Mouse (Mus musculus) erythroid progenitor cell, adult 5-6 weeks (primary cell): ENCODE data around the gene Zfp385b. TPM values are rescaled to one million over a fixed set of nuclear protein-coding genes. Genes with fewer than 3 reads are reported as not detected.

ENCODE experiments used
- ATAC-seq: replicated peaks from 2 replicates; pipeline ENCODE4 v1.8.0; 2016; ENCODE audit warnings: moderate number of reproducible peaks, mild to moderate bottlenecking, moderate TSS enrichment, inconsistent platforms; ENCODE audit not compliant: poor library complexity, low FRiP score, severe bottlenecking
- total RNA-seq, 2 experiments: library from RNA; stranded (forward) in 1 of 2; stranded (reverse) in 1 of 2; fragments of 150-400 nt in 1 of 2; fragments of 186-747, 209-891 nt in 1 of 2; gene quantifications; 2 replicates each; pipeline versions ENCODE4 v1.2.3 to v1.2.4; 2015 to 2017; ENCODE audit warnings: low replicate concordance in 2 of 2

Zfp385b gene
- total RNA-seq, 2 experiments from 2014 or later, result not detected

- ATAC-seq, result no peak
These were observed 105.6 kb downstream of the Zfp385b start for GRCm38 (mm10) chr2:77713886-77714285.

GRCm38 (mm10) chr2:77711751-77712150, 107.7 kb downstream of the Zfp385b start:
- ATAC-seq, result no peak

GRCm38 (mm10) chr2:77709206-77709794, 110.1 kb downstream of the Zfp385b start:
- no peak for ATAC-seq

- no peak for ATAC-seq
These were observed 112.3 kb downstream of the Zfp385b start for GRCm38 (mm10) chr2:77707138-77707537.

- no peak for ATAC-seq
These were observed 114.0 kb downstream of the Zfp385b start for GRCm38 (mm10) chr2:77705476-77705875.

GRCm38 (mm10) chr2:77703080-77703479, 116.4 kb downstream of the Zfp385b start:
- ATAC-seq, result no peak

GRCm38 (mm10) chr2:77691174-77691573, 128.3 kb downstream of the Zfp385b start:
- no peak for ATAC-seq

- no peak for ATAC-seq
These were observed 129.1 kb downstream of the Zfp385b start for GRCm38 (mm10) chr2:77690316-77690715.

- no peak for ATAC-seq
These were observed 130.8 kb downstream of the Zfp385b start for GRCm38 (mm10) chr2:77688651-77689050.

- ATAC-seq, result no peak
These were observed 135.4 kb downstream of the Zfp385b start for GRCm38 (mm10) chr2:77684088-77684487.

GRCm38 (mm10) chr2:77682205-77682604, 137.2 kb downstream of the Zfp385b start:
- no peak for ATAC-seq

GRCm38 (mm10) chr2:77681741-77682140, 137.7 kb downstream of the Zfp385b start:
- ATAC-seq, result no peak

- ATAC-seq, result no peak
These were observed 145.7 kb downstream of the Zfp385b start for GRCm38 (mm10) chr2:77673770-77674169.

GRCm38 (mm10) chr2:77672215-77672905, 147.1 kb downstream of the Zfp385b start:
- ATAC-seq, result no peak

- no peak for ATAC-seq
These were observed 157.3 kb downstream of the Zfp385b start for GRCm38 (mm10) chr2:77662171-77662570.

- no peak for ATAC-seq
These were observed 165.8 kb downstream of the Zfp385b start for GRCm38 (mm10) chr2:77653686-77654085.

GRCm38 (mm10) chr2:77641521-77642170, 177.8 kb downstream of the Zfp385b start:
- no peak for ATAC-seq

GRCm38 (mm10) chr2:77639993-77640392, 179.4 kb downstream of the Zfp385b start:
- ATAC-seq, result no peak

GRCm38 (mm10) chr2:77631606-77632005, 187.8 kb downstream of the Zfp385b start:
- no peak for ATAC-seq

GRCm38 (mm10) chr2:77627622-77628231, 191.7 kb downstream of the Zfp385b start:
- ATAC-seq, result no peak

- ATAC-seq, result no peak
These were observed 200.8 kb downstream of the Zfp385b start for GRCm38 (mm10) chr2:77618686-77619085.
